Mouse (Mus musculus) monocyte, adult 2 months (primary cell): ENCODE results near the gene Lrrc39.

ENCODE experiments used
- DNase-seq, 2 experiments: peaks; one replicate each; pipeline ENCODE4 v3.0.0; 2022; ENCODE audit warnings: low spot score in 2 of 2, low read depth in 1 of 2

Gene Lrrc39

DNA sequence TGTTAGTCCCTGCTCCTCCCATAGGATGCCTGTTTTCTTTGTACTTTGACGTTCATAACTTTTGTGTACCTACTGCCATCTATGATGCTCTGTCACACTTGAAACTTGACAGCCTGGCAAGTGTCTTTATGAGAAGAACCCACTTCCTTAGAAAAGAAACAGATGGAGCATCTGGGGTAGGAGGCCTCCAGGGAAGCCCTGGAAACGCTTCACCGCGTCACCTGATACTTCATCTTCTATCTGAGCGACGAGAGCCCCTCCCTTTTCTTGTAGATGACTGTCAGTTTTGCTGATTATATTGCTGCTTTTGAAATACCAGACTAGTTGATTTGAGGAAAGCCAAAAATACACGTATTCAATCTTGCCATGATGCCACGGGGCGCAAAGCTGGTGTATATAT, 41.8 kb downstream of the Lrrc39 start:
- no peak for DNase-seq

DNA sequence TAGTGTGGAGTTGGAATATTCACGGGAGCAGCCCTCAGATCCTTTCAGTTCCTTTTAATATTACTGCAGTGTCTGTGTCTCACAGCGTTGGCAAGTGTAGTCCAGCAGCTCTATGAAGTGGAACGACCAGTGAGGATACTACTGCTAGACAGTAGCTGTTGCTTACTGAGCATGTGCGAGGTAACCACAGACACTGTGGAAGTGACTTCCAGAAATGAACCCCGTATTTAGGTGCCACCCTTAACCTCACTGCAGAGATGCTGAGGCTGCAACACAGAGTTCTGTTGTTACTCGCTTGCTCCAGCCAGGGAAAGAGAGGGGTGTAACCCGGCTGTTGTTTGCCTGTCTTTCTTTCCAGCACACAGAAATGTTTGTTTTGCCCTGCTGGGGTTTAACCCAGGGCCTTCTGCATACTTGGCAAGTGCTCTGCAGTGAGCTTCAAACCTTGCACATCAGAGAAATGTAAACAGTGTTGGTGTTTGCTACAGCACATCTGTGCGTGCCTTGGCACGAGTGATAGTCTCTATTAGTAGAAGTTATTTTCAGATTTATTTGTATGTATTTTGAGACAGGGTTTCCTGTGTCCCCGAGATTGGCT, 51.6 kb downstream of the Lrrc39 start, which contains the start of gene Trmt13:
TSS of gene Trmt13 (minus strand) at position 293 of the 598 bp plus-strand sequence.
- DNase-seq = no peak

GRCm38 (mm10) chr3:116615318-116616068, 52.7 kb downstream of the Lrrc39 start:
- no peak for DNase-seq

DNA sequence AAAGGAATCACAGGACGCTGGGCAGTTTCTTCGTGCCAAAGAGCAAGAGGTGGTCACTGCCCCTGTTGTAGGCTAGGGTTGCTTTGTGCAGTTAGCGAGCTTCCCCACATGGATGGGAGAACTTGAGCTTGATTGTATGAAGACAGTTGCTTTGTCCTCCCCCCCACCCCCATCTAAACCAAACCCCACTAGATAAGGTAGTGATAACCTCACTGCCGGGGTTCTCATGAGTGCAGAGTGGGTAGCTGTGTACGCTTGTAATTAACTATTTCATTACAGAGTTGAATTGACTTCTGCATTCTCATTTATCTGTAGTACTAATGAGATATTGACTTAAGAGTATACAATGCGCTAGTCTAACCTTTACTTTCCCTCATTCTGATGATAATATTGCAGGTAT, 56.1 kb downstream of the Lrrc39 start:
- no peak for DNase-seq

GRCm38 (mm10) chr3:116620636-116621370, 58.0 kb downstream of the Lrrc39 start:
- no peak for DNase-seq

DNA sequence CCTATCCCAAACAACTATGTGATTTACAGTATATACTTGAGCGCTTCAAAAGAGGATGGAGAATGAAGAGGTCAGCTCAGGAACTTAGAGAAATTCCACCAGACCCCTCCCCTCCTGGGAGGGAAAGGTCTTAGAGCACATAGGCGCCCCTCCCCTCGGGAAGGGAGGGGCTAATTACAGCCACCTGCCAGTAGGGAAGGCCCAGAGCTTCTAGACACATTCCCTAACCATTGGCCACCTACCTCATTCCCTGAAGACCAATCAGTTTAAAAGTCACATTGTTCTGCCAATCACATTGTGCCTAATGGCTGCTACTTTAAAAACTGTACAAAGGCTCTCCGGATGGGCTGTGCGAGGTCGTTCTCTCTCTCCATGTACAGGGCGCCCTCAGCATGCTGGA, 59.9 kb downstream of the Lrrc39 start:
- no peak for DNase-seq

DNA sequence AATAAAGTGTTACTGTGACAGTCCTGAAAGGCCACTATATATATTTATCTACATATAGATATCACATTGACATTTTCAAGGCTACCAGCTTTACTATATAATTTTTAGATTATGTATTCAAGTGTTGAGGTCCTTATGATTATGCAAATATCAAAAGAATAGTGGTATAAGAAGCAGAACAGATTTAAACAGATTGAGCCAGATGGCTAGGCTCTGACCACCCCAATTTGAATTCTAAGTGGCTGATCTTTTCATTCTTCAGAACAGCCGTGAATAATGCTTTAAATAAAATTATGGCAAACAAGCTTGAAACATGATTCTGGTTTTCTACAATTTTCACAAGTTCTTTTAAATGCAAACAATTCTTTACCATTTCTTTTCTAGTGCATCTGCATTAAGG, 68.7 kb downstream of the Lrrc39 start:
- no peak for DNase-seq
